Mouse (Mus musculus) hindbrain, embryonic 16.5 days (tissue): ENCODE data around the gene Prame. TPM values are rescaled to one million over a fixed set of nuclear protein-coding genes. Genes with fewer than 3 reads are reported as not detected.
"Not testable (repeated sequence)": the region's sequence is repeated elsewhere in the genome, so short reads cannot be mapped to it uniquely, and the experiment has no call there.

Experiments used
- ATAC-seq: fragments of 200-750 bp; cut with Nextera tagmentation; 2 replicates; pipeline ENCODE4 v1.8.0; 2017; ENCODE audit warnings: moderate TSS enrichment, moderate library complexity
- H3K27ac ChIP-seq: fragments of 300-500 bp; sonication (generic); 2 replicates; pipeline ENCODE4 v1.5.1; 2014; ENCODE audit warnings: low read depth, mild to moderate bottlenecking, control low read depth, low read length, moderate library complexity
- H3K27me3 ChIP-seq: fragments of 300-500 bp; sonication (generic); replicated peaks from 2 replicates; pipeline ENCODE4 v1.6.1; 2014; ENCODE audit warnings: low read length; ENCODE audit not compliant: control insufficient read depth, insufficient read depth
- H3K36me3 ChIP-seq: fragments of 300-500 bp; sonication (generic); 2 replicates; pipeline ENCODE4 v1.6.1; 2014; ENCODE audit warnings: mild to moderate bottlenecking, low read length, moderate library complexity, mixed read lengths; ENCODE audit not compliant: control insufficient read depth, insufficient read depth
- H3K4me1 ChIP-seq: fragments of 300-500 bp; sonication (generic); 2 replicates; pipeline ENCODE4 v1.6.1; 2014; ENCODE audit warnings: low read depth, low read length; ENCODE audit not compliant: control insufficient read depth, insufficient read depth
- H3K4me2 ChIP-seq: fragments of 300-500 bp; sonication (generic); 2 replicates; pipeline ENCODE4 v1.6.1; 2014; ENCODE audit warnings: mild to moderate bottlenecking, low read length, control low read depth, moderate library complexity
- H3K4me3 ChIP-seq: fragments of 300-500 bp; sonication (generic); 2 replicates; pipeline ENCODE4 v1.5.1; 2014; ENCODE audit warnings: mild to moderate bottlenecking, low read length, control low read depth, moderate library complexity
- H3K9ac ChIP-seq: fragments of 300-500 bp; sonication (generic); 2 replicates; pipeline ENCODE4 v1.6.1; 2014; ENCODE audit warnings: low read depth, mild to moderate bottlenecking, control low read depth, low read length, moderate library complexity
- H3K9me3 ChIP-seq: fragments of 300-500 bp; sonication (generic); 2 replicates; pipeline ENCODE4 v1.6.1; 2014; ENCODE audit warnings: mild to moderate bottlenecking, low read length, moderate library complexity; ENCODE audit not compliant: control insufficient read depth
- WGBS: fragments of 180-500 bp; shearing (Covaris S2); extraction: QIAGEN DNeasy Blood & Tissue Kit; methylation state at CpG from one replicate; pipeline ENCODE4 v1.1.7; 2014; 5-methylcytosine and 5-hydroxymethylcytosine counted together
- polyA plus RNA-seq: library from polyadenylated mRNA; unstranded; fragments of >200 nt; fragmentation: Nextera tagmentation; extraction: Ambion mirVana; gene quantifications from 2 replicates; pipeline ENCODE4 v1.2.1, GENCODE M21; 2015

Gene Prame
- polyA plus RNA-seq, 1 experiment from 2014 or later = not detected

DNA sequence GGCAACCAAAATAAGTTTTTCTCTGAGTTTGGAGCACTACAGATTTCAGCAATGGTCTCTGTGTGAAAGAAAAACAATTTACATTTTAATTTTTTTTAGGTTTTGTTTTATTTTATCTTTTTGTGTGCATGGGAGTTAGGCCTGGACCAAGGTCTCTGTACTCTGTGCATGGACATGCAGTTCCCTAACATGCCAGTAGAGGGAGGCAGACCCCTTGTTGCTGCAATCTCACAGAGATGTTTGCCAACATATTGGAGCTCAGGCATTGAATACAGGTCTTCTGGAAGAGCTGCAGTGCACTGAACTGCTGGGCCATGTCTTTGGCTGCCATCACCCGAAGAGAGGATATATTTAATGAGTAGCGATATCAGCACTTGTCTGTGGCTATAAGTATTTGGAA lies 58.0 kb downstream of the Prame start:
- peak; percentile 89 for ATAC-seq
- not testable (repeated sequence) for H3K27me3 ChIP-seq, H3K9ac ChIP-seq, H3K4me2 ChIP-seq, H3K9me3 ChIP-seq, H3K4me1 ChIP-seq, H3K4me3 ChIP-seq, H3K27ac ChIP-seq, H3K36me3 ChIP-seq
- 30% methylated on average over 1 of the region's 2 CpGs for WGBS

DNA sequence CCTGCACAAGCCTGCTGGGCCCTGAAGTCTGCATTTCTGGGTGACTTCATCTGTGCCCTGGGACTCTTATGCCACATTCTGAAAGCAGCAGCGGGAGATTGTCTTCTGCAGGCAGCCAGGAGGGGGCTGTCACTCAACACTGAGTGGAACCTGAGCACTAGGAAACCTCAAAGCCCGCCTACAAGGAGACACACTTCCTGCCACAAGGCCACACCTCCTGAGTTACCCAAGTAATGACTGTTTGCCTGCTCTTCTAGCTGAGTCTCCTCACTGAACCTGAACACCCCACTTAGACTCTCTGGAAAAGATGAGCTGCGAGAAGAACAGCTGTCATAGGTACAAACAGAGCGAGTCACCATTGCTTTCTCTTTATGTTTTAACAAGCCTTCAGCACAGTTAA lies 62.6 kb downstream of the Prame start:
- H3K36me3 ChIP-seq, H3K27ac ChIP-seq, H3K4me2 ChIP-seq, ATAC-seq, H3K9me3 ChIP-seq, H3K4me3 ChIP-seq, H3K4me1 ChIP-seq, H3K27me3 ChIP-seq, H3K9ac ChIP-seq: not testable (repeated sequence)
- WGBS = 75% methylated on average over 4 of the region's 4 CpGs

Other genes with a start within 250 kb of the Prame start
- 0.06 TPM in 1 of 2 replicates, not detected in the other for gene Gm7903, start 193.9 kb downstream of the Prame start, polyA plus RNA-seq
- gene AV320801, start 133.1 kb downstream of the Prame start, polyA plus RNA-seq = not detected in 2 replicates
- 0.19 TPM in 1 of 2 replicates, not detected in the other for gene Nxf7, start 28.9 kb downstream of the Prame start, polyA plus RNA-seq
- gene Tcp11x2, start 66.1 kb upstream of the Prame start, polyA plus RNA-seq = not detected in 2 replicates
- not detected in 2 replicates for gene Tmsb15a, start 97.6 kb upstream of the Prame start, polyA plus RNA-seq
- 12.0 and 13.2 TPM in 2 replicates for gene Armcx5, start 115.0 kb upstream of the Prame start, polyA plus RNA-seq
- gene Gprasp1, start 115.0 kb upstream of the Prame start, polyA plus RNA-seq = 236 and 260 TPM in 2 replicates
- 114 and 120 TPM in 2 replicates for gene Bhlhb9, start 169.9 kb upstream of the Prame start, polyA plus RNA-seq
- gene Gprasp2, start 211.3 kb upstream of the Prame start, polyA plus RNA-seq = 238 and 242 TPM in 2 replicates